Mouse (Mus musculus) cerebellum, adult 11-12 months (tissue): ENCODE results near the gene Hbq1b.

Source experiments
- DNase-seq: peaks from one replicate; pipeline ENCODE4 v3.0.0; 2022

The Hbq1b gene

GRCm38 (mm10) chr11:32302824-32303419, 16.2 kb downstream of the Hbq1b start:
- DNase-seq, result no peak

GRCm38 (mm10) chr11:32303455-32303854, 16.7 kb downstream of the Hbq1b start:
- DNase-seq, result no peak

DNA sequence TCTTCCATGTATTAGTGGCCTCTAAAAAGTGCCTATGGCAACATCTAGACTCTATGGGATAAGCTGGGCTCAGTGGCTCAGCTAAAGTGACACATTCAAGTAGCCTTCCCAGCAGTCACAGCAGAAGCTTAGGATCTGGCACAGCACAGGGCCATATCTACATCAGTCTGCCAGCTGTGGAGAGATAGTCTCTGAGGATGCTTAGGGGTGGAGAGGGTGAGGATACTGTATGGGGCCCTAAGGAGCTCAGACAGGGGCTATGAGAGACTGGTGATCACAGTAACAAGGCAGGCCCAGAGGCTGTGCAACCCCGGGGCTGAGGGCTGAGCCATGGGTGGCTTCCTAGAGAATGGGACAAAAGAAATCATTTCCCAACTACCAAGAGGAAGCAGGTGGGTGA, 20.2 kb downstream of the Hbq1b start:
- no peak for DNase-seq

- no peak for DNase-seq
These were observed 22.7 kb downstream of the Hbq1b start for GRCm38 (mm10) chr11:32309446-32309845.

- DNase-seq, result no peak
These were observed 23.2 kb downstream of the Hbq1b start for GRCm38 (mm10) chr11:32309928-32310327.

DNA sequence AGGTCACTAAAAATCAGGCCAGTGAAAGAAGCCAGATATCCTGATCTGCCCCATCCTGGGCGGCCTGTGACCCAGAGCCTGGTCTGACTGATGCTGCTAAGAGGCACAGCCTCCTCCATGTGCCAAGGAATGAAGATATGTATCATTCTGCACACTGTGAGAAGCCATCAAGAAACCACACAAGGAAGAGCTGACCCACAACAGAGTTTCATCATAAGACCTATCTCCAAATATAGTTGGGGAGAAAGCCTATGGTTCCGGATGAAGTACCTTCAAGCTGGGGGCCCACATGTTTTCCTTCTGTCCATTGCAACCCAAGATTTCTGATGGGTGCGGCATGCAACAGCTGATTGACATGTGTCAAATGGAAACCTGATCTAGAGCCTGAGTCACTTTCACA, 29.2 kb downstream of the Hbq1b start:
- no peak for DNase-seq

DNA sequence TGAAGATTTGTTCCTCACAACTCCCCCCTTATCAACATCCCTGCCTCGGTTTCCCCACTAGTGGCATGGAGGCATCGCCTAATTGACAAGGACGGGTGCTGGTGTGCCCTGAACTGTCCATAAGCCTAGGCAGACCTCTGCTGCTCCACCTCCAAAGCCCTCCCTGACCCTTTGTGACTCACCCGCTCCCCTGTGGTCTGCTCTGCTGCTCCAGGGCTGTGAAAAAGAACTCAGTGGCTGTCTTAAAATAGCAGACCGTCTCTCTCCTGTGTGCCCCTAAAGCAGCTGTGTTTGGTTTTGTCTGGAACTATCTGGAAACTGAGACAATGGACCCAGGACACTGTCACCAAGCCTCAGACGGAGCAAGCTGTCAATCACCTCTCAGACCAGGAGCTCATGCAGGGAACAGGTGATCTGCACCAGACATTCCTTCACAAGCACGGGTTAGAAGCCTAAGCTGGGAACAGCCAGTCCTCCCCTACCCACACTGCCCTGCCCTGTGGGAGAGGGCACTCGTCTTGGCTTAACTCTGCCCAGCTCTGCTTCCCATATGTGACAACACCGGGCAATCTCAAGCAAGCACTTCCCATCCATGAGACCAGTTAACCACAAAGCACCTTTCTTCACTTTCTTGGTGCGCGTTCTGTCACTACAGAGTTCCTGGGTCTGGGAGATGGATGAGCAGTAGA, 33.9 kb downstream of the Hbq1b start:
- DNase-seq, result no peak

GRCm38 (mm10) chr11:32321196-32321565, 34.4 kb downstream of the Hbq1b start:
- peak; percentile 31 for DNase-seq

DNA sequence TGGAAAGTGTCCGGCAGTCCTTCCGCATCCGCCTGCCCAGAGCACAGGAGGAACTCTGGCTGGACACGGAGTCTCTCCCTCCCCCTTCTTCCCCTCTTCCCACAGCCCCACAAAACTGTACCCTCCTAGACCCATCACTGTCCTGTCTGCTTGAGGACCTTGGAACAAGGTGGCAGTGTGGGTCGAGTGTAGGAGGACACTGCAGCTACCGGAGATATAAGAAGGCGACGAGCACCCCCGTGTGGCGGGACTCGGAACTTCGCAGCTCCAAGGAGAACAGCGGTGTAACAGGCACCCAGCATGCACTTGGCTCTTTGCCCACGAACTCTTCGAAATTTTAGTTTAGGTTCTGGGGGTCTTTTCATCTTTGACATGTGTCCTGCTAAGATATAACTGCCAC, 37.8 kb downstream of the Hbq1b start:
- peak; percentile 69 for DNase-seq

DNA sequence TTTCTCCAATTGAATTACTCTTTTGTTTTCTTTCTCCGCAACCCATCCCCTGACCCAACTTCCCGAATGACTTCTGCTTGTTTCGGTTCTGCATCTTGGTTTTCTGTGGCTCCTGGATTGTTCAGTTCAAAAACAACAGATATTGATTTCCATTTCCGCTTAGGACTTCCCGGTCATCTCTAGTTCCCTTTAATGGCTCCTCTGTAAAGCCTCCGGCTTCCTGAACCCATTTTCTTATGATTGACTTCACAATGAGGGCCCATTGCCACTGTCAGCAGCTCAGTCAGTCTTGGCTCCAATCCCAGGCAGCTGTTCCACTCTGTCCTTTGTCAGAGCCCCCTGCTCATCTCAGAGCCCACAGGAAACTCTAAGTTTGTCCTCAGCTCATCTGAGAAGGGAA, 44.3 kb downstream of the Hbq1b start:
- DNase-seq, result no peak

DNA sequence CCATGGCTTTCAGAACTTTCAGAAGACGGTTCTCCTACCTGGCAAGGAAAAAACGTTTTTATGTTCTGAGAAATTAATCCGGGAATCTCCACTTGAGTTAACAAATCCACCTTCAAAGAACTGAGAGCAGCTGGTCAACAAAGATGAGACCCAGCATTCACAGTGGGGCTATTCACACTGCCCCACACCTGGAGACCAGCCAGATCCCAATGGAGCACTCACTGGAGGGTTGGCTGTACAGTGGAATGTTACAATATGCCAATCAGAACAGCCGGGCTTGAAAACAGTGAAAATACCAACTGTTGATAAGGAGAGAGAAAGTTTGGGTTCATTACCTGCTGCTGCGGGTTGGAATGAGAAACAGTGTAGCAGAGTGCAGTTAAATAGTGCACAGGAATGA, 45.1 kb downstream of the Hbq1b start:
- DNase-seq, result no peak

DNA sequence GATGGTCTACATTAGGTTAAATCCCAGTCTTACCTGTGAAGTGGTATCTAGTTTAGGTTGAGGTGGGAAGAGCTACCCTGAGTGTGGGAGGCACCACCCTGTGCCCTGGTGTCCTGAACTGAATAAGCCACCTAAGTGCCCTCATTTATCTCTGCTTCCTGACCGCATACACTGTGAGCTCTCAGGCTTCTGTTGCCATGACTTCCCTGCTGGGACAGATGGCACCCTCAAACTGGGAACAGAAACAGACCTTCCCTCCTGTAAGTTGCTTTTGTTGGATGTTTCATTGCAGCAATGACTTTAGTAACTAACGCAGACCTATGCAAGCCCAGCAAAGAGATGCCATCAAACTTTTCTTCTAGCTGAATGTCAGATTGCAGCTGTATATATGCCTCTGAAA, 46.5 kb downstream of the Hbq1b start:
- no peak for DNase-seq

DNA sequence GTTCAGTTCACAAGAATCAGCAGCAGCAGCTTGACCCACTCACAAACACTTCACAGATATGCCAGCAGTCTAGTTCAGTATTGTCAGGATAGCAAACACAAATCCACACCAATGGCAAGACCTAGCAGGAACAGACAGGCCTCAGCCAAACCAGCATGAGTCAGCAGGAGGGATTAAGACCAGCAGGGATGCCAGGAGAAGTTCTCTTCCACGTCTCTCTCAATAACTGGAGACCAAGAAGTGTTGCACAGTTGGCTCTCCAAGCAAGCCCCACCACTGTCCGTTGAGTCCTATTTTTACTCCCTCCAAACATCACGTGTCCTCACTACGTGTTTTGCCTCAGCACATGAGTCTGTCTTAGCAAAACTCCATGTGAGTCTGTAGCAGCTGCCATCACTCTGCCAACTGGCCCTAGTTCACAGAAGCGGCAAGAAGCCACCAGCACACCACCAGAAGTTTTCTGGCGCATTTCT, 49.7 kb downstream of the Hbq1b start:
- DNase-seq, result no peak
